Mouse (Mus musculus) brown adipose tissue, adult 24 weeks (tissue): Measurements from ENCODE around the gene Rbp3. TPM values are rescaled to one million over a fixed set of nuclear protein-coding genes. Genes with fewer than 3 reads are reported as not detected.

ENCODE experiments used
- H3K27ac ChIP-seq: fragments of 200-500 bp; replicated peaks from 2 replicates; pipeline ENCODE4 v1.5.1; 2012; ENCODE audit warnings: low read depth, mild to moderate bottlenecking, low read length
- H3K4me1 ChIP-seq: fragments of 200-500 bp; 2 replicates; pipeline ENCODE4 v1.6.1; 2012; ENCODE audit warnings: low read length, mixed read lengths; ENCODE audit not compliant: control insufficient read depth, insufficient read depth, insufficient read length
- H3K4me3 ChIP-seq: fragments of 200-500 bp; 2 replicates; pipeline ENCODE4 v1.5.1; 2012; ENCODE audit warnings: low read depth, mild to moderate bottlenecking, low read length, moderate library complexity; ENCODE audit not compliant: insufficient read depth
- polyA plus RNA-seq: library from polyadenylated mRNA; stranded (reverse); fragments of >200 nt; gene quantifications from 2 replicates; pipeline ENCODE4 v1.2.4, GENCODE M21; 2012; ENCODE audit not compliant: missing spikeins, insufficient read depth, insufficient read length

The Rbp3 gene
- polyA plus RNA-seq: not detected in 2 replicates

DNA sequence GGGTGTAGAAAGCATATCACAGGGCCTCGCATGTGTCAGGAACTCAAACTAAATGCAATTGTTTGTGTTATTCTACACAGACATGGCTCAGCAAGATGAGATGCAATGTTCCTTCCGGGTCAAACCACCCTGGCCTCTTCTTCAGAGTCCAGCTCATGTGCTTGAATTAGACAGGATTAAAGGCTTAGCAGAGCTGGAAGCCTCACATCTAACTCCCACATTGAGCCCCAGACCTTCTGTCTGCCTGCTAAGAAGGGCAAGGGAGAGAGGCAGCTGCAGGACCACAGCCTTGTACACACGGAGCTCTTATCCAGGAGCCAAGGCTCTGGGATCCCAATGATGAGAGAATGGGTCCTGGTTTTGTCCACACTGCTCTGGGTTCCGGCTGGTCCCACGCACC lies at the start of gene Rbp3:
Rbp3 (plus strand) TSS at position 243 of the 400 bp plus-strand sequence.
- H3K4me1 ChIP-seq: no peaks in the 10 kb centered on the region
- no peak within 1 kb of the TSS for H3K27ac ChIP-seq
- H3K4me3 ChIP-seq: no peak within 1 kb of the TSS

GRCm38 (mm10) chr14:33904851-33905250 lies 49.0 kb upstream of the Rbp3 start:
- no peaks in the 10 kb centered on the region for H3K4me1 ChIP-seq
- H3K27ac ChIP-seq: no peak overlapping the region

GRCm38 (mm10) chr14:33913727-33914126 lies 40.1 kb upstream of the Rbp3 start:
- H3K4me3 ChIP-seq: no peak overlapping the region
- no peaks in the 10 kb centered on the region for H3K4me1 ChIP-seq
- H3K27ac ChIP-seq: no peak overlapping the region

More at GRCm38 (mm10) chr14:33904851-33905250, 49.0 kb upstream of the Rbp3 start:
- H3K4me3 ChIP-seq: no peak overlapping the region

GRCm38 (mm10) chr14:33914206-33914605 lies 39.6 kb upstream of the Rbp3 start:
- Histone ChIP-seq H3K4me3 (no peak overlapping the region), H3K27ac (no peak overlapping the region), H3K4me1 (no peaks in the 10 kb centered on the region)

GRCm38 (mm10) chr14:33920727-33921559 lies 32.9 kb upstream of the Rbp3 start:
- Histone ChIP-seq H3K27ac (no peak overlapping the region), H3K4me3 (no peak overlapping the region), H3K4me1 (no peaks in the 10 kb centered on the region)

- H3K4me3 ChIP-seq: no peak overlapping the region
- H3K4me1 ChIP-seq: no peaks in the 10 kb centered on the region
- no peak overlapping the region for H3K27ac ChIP-seq
Measured at GRCm38 (mm10) chr14:33922771-33923167, 31.0 kb upstream of the Rbp3 start.

- Histone ChIP-seq H3K27ac (no peak within 1 kb of the TSS), H3K4me1 (no peaks in the 10 kb centered on the region), H3K4me3 (peak within 1 kb of the TSS; percentile 46)
Measured at GRCm38 (mm10) chr14:33923168-33924070, 30.4 kb upstream of the Rbp3 start, which contains the start of gene Gdf10. Gdf10 (plus strand) TSS chr14:33923587.

DNA sequence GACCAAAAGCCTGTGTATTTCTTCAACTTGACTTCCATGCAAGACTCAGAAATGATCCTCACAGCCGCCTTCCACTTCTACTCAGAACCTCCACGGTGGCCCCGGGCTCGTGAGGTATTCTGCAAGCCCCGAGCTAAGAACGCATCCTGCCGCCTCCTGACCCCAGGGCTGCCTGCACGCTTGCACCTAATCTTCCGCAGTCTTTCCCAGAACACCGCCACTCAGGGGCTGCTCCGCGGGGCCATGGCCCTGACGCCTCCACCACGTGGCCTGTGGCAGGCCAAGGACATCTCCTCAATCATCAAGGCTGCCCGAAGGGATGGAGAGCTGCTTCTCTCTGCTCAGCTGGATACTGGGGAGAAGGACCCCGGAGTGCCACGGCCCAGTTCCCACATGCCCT lies 21.9 kb upstream of the Rbp3 start:
- no peak overlapping the region for H3K27ac ChIP-seq
- H3K4me3 ChIP-seq: no peak overlapping the region

GRCm38 (mm10) chr14:33932935-33933703 lies 20.7 kb upstream of the Rbp3 start:
- H3K4me1 ChIP-seq: no peaks in the 10 kb centered on the region
- H3K4me3 ChIP-seq: no peak overlapping the region
- no peak overlapping the region for H3K27ac ChIP-seq

More for the DNA sequence above, 21.9 kb upstream of the Rbp3 start:
- H3K4me1 ChIP-seq: no peaks in the 10 kb centered on the region

- no peaks in the 10 kb centered on the region for H3K4me1 ChIP-seq
- no peak overlapping the region for H3K4me3 ChIP-seq
- no peak overlapping the region for H3K27ac ChIP-seq
Measured at GRCm38 (mm10) chr14:33933778-33934317, 20.0 kb upstream of the Rbp3 start.

DNA sequence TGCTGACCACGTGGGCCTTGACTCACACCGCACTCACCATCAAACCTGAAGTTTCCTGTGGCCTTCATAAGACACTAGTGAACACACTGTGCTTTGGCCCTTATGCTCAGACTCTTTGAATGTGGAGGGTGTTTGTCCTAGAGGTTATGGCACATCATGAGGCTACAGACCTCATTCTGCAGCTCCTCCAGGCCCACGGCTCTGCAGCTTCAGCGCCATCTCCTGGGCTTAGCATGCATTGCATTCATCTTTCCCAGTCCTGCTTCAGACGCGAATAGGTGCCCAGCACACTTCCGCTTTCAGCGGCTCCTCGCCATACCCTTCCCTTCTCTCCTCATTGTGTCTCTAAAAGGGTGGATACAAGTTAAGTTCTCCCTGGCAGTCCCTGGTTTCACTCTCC lies 14.7 kb upstream of the Rbp3 start:
- Histone ChIP-seq H3K4me1 (no peaks in the 10 kb centered on the region), H3K27ac (no peak overlapping the region), H3K4me3 (no peak overlapping the region)

- Histone ChIP-seq H3K4me3 (no peak within 1 kb of the TSS), H3K4me1 (no peaks in the 10 kb centered on the region), H3K27ac (no peak within 1 kb of the TSS)
Measured at GRCm38 (mm10) chr14:33940739-33941138, 13.1 kb upstream of the Rbp3 start, which contains the start of gene Gdf2. Gdf2 (plus strand) TSS chr14:33941039.

DNA sequence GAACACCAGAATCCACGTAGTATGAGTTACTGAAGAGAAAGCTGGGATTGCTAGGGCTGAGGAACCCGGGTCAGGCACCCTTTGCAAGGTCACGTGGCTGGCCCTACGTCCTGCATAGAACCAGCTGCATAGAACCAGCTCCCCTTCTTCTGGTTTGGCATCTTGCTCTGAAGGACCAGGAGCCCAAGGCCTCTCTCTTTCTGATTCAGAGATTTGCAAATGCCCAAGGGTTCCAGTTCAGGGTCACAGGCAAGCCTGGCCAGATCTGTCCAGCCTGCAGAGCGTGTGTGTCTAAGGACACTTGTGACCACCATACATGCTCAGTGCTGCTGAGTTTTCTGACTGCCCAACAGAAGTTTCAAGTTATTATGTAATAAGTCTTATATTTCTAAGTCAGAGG lies 11.6 kb upstream of the Rbp3 start:
- H3K27ac ChIP-seq: no peak overlapping the region
- no peak overlapping the region for H3K4me3 ChIP-seq
- H3K4me1 ChIP-seq: no peaks in the 10 kb centered on the region

DNA sequence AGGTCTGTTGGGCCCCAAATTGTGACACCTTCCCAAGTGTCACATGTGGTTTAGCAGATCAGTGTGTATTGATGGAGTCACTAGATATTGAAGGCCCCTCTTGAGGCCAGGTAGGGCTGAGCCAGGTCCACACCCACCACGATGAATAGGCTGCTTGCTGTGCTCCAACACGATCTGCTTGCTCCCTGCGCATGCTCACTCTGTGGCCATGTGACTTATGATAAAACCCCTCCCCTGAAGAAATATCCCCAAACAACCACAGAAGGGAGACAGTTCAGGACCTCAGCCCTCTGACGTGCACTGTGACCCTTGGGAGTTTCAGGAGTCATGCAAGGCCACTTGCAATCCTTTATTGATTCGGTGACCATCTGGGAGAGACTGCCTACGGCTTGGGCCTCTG lies 7.7 kb upstream of the Rbp3 start:
- Histone ChIP-seq H3K4me3 (no peak overlapping the region), H3K27ac (no peak overlapping the region), H3K4me1 (no peaks in the 10 kb centered on the region)
